ENCODE assay signal across 8 mouse cellular contexts in the genomic region with DNA sequence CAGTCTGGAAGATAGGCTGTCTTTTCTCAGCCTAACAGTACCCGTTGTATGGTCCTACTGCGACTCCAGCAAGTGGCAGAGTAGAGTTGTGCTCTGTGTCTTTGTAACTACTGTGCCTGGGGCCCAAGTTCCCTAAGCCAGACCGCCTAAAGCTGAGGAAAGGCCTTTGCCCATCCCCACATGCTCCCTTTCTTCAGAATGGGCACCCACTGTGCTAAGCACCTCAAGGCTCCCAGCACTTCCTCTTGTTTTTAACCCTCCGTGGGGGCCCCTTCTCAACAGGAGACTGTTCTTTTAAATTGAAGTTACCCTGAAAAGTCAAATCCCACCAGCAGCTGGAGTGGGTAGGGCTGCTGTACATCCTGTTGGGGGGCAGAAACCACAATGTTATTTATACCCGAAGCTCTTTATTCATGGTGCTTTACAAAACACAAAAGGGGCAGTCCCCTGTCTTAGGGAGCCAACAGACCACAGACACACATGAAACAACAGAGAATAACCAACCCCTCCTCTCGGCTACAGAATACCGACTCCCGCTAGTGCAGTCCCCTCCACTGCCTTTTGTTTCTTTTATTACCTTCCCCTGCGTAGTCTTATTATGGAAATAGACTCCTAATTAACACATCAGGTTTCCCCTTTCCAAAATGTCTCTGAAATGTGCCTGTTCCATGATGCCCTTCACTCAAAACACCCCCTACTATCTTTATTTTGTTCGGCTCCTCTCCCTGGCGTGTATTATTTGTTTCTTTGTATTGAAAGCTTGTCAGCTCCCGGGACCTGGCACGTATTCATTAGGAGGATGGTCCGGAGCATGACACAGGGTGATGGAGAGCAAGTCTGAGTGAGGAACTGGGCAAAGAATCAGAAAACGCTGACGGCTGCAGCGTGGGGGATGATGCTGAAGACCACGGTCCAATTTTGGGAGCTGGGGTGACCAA.
DNase-seq lines count a peak whose midpoint lies in the region; ATAC-seq lines count a peak whose summit lies in the region.

No protein-coding gene starts in this region.

- 0 out of 2 replicates have a peak, but pooled peaks cover 2% of the 10 kb centered on the region for H3K36me3 ChIP-seq in kidney, embryonic 16.5 days (ENCODE audit: insufficient read depth, low read length)
- peaks cover 24% of the 10 kb centered on the region for H3K36me3 ChIP-seq in megakaryocyte, embryonic 14.5 days (replicated peaks; ENCODE audit: low read length)

- no peak for DNase-seq in frontal cortex, adult 2 months (ENCODE audit: extremely low spot score in 1 of 2, low spot score in 1 of 2)
- DNase-seq in T-cell, adult 2 months (ENCODE audit: low spot score): peak; percentile 82
- peak; percentile 28 to 65 for DNase-seq in heart, adult 18-20 months
- DNase-seq in spleen, postnatal 10 days (ENCODE audit: low spot score in 2 of 2): peak; percentile 30 to 57
- DNase-seq in gastrocnemius, postnatal 36 days: no peak

- peaks cover 31% of the 10 kb centered on the region for H3K9me3 ChIP-seq in kidney, embryonic 16.5 days (ENCODE audit: low read length)
- H3K9me3 ChIP-seq in megakaryocyte, embryonic 14.5 days: peaks cover 53% of the 10 kb centered on the region

- H3K9ac ChIP-seq in kidney, embryonic 16.5 days (replicated peaks; ENCODE audit: low read length): no peak overlapping the region

- H3K4me2 ChIP-seq in kidney, embryonic 16.5 days (replicated peaks; ENCODE audit: low read depth, low read length): peak overlapping the region; percentile 37

- peak; percentile 27; the same call in 1 of the 2 replicates for ATAC-seq in frontal cortex, adult (ENCODE audit: low TSS enrichment)
- ATAC-seq in kidney, embryonic 16.5 days (ENCODE audit: low FRiP score, low TSS enrichment): no peak

- 12% methylated on average over 18 of the region's 18 CpGs for WGBS in kidney, embryonic 16.5 days

- intact Hi-C loops in gastrocnemius, postnatal 36 days (cut with DNase I): no loop called here

- no peaks in the 10 kb centered on the region for H3K27me3 ChIP-seq in kidney, embryonic 16.5 days (ENCODE audit: insufficient read depth, low read length)
- no peaks in the 10 kb centered on the region for H3K27me3 ChIP-seq in megakaryocyte, embryonic 14.5 days (replicated peaks)

- H3K4me3 ChIP-seq in kidney, embryonic 16.5 days (ENCODE audit: low read length): 0 out of 2 replicates have a peak overlapping the region, but pooled peaks have one; percentile 6
- H3K4me3 ChIP-seq in megakaryocyte, embryonic 14.5 days (replicated peaks): peak overlapping the region; percentile 89

- H3K4me1 ChIP-seq in kidney, embryonic 16.5 days (ENCODE audit: insufficient read depth, low read length): no peaks in the 10 kb centered on the region
- peaks cover 43% of the 10 kb centered on the region for H3K4me1 ChIP-seq in megakaryocyte, embryonic 14.5 days

- no peak overlapping the region for H3K27ac ChIP-seq in kidney, embryonic 16.5 days (ENCODE audit: low read length)

Comparison
In these comparisons a context has a peak if more than half of its experiments do, and no peak if none do; other contexts are left out.
1. DNase-seq: peak in T-cell, adult 2 months (single experiment), heart, adult 18-20 months (2 of 2) and spleen, postnatal 10 days (2 of 2); none in frontal cortex, adult 2 months (0 of 2) and gastrocnemius, postnatal 36 days (0 of 2).